Mouse (Mus musculus) regulatory T cell (primary cell): Measurements from ENCODE around the gene Naa25.

Experiments
- in situ Hi-C: fragments of 300-600 bp; cut with MboI, MseI; formaldehyde crosslinking; loops from one replicate; pipeline ENCODE4 v1.15.1; 2025; ENCODE audit warnings: high pct_unique_total_duplicates

Gene Naa25

GRCm38 (mm10) chr5:121451644-121452025, 53.9 kb downstream of the Naa25 start, which contains the start of gene Tmem116:
Gene Tmem116, plus strand, starts transcription at chr5:121451893.
- in situ Hi-C loops, result no loop called here

GRCm38 (mm10) chr5:121452026-121452869, 54.5 kb downstream of the Naa25 start, which contains the start of gene Erp29:
Gene Erp29, minus strand, starts transcription at chr5:121452506.
- in situ Hi-C loops, result no loop called here

- in situ Hi-C loops, result no loop called here
Observed at GRCm38 (mm10) chr5:121452906-121453305, 55.2 kb downstream of the Naa25 start.

GRCm38 (mm10) chr5:121453743-121454502, 56.2 kb downstream of the Naa25 start:
- in situ Hi-C loops, result no loop called here

- in situ Hi-C loops, result no loop called here
Observed at GRCm38 (mm10) chr5:121454503-121454782, 56.7 kb downstream of the Naa25 start.

GRCm38 (mm10) chr5:121455510-121456265, 58.0 kb downstream of the Naa25 start:
- in situ Hi-C loops, result no loop called here

- in situ Hi-C loops, result no loop called here
Observed at GRCm38 (mm10) chr5:121461339-121462170, 63.8 kb downstream of the Naa25 start.

GRCm38 (mm10) chr5:121462171-121462502, 64.4 kb downstream of the Naa25 start:
- in situ Hi-C loops, result no loop called here

- in situ Hi-C loops, result no loop called here
Observed at GRCm38 (mm10) chr5:121462967-121463366, 65.2 kb downstream of the Naa25 start.

GRCm38 (mm10) chr5:121463601-121464250, 66.0 kb downstream of the Naa25 start:
- in situ Hi-C loops, result no loop called here

GRCm38 (mm10) chr5:121469566-121469965, 71.8 kb downstream of the Naa25 start:
- in situ Hi-C loops, result no loop called here

- in situ Hi-C loops, result no loop called here
Observed at GRCm38 (mm10) chr5:121472411-121472810, 74.7 kb downstream of the Naa25 start.

- in situ Hi-C loops, result no loop called here
Observed at GRCm38 (mm10) chr5:121474610-121475009, 76.9 kb downstream of the Naa25 start.

- in situ Hi-C loops, result no loop called here
Observed at GRCm38 (mm10) chr5:121476040-121476439, 78.3 kb downstream of the Naa25 start.

- in situ Hi-C loops, result no loop called here
Observed at GRCm38 (mm10) chr5:121477680-121478079, 79.9 kb downstream of the Naa25 start.

- in situ Hi-C loops, result no loop called here
Observed at GRCm38 (mm10) chr5:121484801-121485200, 87.1 kb downstream of the Naa25 start.

GRCm38 (mm10) chr5:121493305-121493704, 95.6 kb downstream of the Naa25 start:
- in situ Hi-C loops, result no loop called here
